Mouse (Mus musculus): ENCODE data around the gene Gm3448. TPM values are rescaled to one million over a fixed set of nuclear protein-coding genes. Genes with fewer than 3 reads are reported as not detected.
"Not testable (repeated sequence)": the region's sequence is repeated elsewhere in the genome, so short reads cannot be mapped to it uniquely, and the experiment has no call there.

Gene Gm3448
- 5.4 and 5.7 TPM in 2 replicates for total RNA-seq (2015)
- 7.0 and 8.3 TPM in 2 replicates for total RNA-seq (2017)

GRCm38 (mm10) chr17:15041175-15041729, at the start of gene Gm3448, which contains the start of the genes Ermard and Tcte3:
TSS of gene Gm3448 (minus strand) at chr17:15041537.
TSS of gene Ermard (plus strand) at chr17:15041208.
TSS of gene Tcte3 (minus strand) at chr17:15041488.
- ATAC-seq (ENCODE audit: poor library complexity, severe bottlenecking), result peak; percentile 96

- no peak for ATAC-seq (ENCODE audit: poor library complexity, severe bottlenecking)
Measured at GRCm38 (mm10) chr17:15088591-15089001, 47.3 kb upstream of the Gm3448 start.

- no peak for ATAC-seq (ENCODE audit: poor library complexity, severe bottlenecking)
Measured at GRCm38 (mm10) chr17:15088166-15088565, 46.8 kb upstream of the Gm3448 start.

DNA sequence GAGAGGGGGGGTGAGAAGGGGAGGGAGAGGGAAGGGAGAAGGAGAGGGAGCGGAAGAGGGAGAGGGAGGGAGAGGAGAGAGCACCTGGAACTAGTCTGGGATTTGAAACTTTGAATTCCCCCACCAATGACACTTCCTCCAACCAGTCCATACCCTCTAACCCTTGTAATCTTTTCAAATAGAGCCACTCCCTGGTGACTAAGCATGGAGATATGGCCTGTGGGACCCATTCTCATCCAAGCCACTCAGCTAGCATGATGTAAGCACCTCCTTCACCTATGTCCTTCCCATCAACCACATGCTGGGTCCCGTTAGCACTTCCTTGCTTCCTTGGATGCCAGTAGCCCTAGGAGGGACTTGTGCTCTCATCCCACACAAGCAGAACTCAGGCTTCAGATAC, 43.7 kb upstream of the Gm3448 start:
- ATAC-seq (ENCODE audit: poor library complexity, severe bottlenecking), result no peak

- ATAC-seq (ENCODE audit: poor library complexity, severe bottlenecking), result peak; percentile 30; the same call in 1 of the 2 replicates
Measured at GRCm38 (mm10) chr17:15084226-15084848, 43.0 kb upstream of the Gm3448 start.

DNA sequence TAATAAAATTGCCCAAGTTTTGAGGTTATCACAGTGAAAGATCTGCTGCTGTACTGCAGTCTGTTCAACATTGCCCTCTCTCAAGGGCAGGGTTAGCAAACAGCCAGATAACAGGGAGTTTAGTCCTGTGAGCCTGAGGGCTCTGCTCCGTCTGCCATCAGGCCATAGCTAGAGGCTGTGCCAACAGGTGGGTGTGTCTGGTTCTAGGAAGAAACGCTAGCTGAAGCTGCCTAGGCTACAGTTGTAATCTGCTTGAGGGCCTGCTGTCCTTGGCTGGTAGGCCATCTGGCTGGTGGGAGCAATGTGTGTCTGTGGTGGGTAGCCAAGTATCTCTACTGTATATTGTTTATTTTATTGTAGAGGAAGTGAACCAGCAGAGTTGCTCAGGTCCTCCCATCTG, 36.2 kb upstream of the Gm3448 start:
- no peak for ATAC-seq (ENCODE audit: poor library complexity, severe bottlenecking)

DNA sequence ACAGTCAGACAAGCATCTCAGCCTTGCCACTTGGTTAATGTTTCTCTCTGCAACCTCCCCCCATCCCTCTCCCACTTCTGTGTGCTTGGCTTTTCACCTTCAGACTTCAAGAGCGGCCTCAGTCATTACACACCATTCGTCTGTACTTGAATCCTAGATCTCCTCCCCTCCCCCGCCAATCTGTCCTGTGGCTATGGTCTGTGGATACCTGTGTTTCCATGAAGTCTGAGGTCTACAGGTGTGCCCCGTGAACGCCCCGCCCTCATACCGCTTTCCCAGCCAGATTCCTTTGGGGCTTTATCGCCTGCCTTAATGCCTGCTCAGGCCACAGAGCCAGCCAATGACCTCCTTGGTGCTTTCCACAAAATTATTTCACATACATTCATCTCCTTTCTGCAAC, 33.7 kb upstream of the Gm3448 start:
- no peak for ATAC-seq (ENCODE audit: poor library complexity, severe bottlenecking)

DNA sequence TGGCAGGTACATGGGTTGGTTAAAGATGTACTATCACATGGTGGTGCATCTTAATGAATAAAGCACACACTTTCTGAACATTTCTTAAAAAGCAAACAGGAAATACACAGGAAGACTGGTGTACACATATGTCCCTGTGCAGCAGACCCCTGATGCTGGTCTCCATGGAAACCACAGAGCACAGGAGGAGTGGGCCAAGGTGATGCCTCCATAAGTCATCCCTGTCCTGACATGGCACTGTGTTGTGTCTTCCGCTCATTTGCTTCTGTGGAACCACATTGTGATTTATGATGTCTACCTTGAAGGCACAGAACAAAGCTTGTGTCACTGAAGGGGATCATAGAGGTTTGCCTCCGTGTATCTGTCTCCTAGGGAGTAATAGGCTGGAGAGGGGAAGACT, 30.9 kb upstream of the Gm3448 start:
- no peak for ATAC-seq (ENCODE audit: poor library complexity, severe bottlenecking)

- ATAC-seq (ENCODE audit: poor library complexity, severe bottlenecking), result no peak
Measured at GRCm38 (mm10) chr17:15069124-15069523, 27.8 kb upstream of the Gm3448 start.

- ATAC-seq (ENCODE audit: poor library complexity, severe bottlenecking), result no peak
Measured at GRCm38 (mm10) chr17:15068040-15068792, 26.9 kb upstream of the Gm3448 start.

GRCm38 (mm10) chr17:15066911-15067310, 25.6 kb upstream of the Gm3448 start:
- no peak for ATAC-seq (ENCODE audit: poor library complexity, severe bottlenecking)

- no peak for ATAC-seq (ENCODE audit: poor library complexity, severe bottlenecking)
Measured at GRCm38 (mm10) chr17:15066066-15066465, 24.7 kb upstream of the Gm3448 start.

DNA sequence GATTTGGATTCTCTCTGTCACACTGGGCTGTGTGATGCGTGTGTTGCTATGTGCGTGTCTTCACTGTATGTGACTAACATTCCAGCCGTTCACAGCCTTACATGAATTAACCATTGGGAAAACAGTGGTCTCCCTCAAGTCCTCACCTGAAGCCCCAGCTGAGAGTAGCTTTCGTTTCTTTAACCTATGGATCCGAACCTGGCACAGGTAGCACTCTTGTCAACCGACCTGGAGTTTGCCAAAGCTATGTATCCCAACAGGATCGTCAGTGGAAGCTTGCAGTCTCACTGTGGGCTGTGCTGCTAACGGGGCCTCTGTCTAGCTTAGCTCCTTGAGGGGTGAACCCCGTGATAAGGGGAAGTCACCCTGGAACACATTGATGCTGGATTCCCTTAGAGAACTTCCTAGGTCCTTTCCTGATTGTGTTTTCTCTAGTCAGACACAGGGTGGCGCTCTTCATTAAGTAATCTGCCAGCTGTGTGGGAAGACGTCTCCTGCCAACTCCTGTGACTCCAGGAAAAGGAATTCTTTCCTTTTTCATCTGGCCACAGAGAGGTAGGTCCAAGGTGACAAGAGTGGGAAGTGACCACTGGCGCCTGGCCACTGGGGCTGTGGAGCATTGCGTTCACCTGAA, 24.2 kb upstream of the Gm3448 start:
- peak; percentile 62 for ATAC-seq (ENCODE audit: poor library complexity, severe bottlenecking)

DNA sequence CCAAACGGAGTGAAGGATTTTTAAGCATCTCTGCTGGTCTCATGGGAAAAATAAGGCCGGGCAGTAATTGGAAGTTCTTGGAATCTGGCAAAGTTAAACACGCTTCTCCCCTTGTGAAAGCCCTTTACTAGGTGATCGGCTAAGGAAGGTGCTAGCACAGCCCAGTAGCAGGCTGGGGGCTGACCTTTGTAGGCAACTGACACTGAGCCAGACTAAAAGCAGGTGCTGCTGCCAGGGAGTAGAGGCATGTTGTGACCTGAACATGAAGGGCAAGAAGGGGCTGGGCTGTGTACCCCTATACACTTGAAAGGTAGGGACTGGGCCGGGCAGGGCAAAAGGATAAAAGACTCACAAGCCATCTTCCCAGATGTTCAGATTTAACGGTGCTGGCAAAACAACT, 19.0 kb upstream of the Gm3448 start:
- no peak for ATAC-seq (ENCODE audit: poor library complexity, severe bottlenecking)

DNA sequence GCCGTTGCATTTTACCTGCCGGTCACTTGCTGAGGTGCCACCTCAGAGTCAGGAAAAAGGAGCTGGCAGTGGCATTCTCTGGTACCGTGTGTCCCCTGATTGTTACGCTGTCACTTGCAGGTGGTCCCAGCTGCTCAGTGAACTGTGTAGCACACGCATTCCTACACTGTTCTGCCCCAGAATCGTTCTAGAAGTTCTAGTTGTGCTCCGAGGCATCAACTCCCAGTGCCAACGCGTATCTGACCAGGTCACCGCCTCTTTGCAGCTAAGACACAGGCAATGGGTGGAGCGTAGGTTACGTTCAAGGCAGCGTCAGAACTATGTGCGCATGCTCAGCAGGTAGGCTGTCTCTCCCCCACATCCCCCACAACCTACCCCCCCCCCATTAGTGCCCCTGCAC, 18.3 kb upstream of the Gm3448 start:
- no peak for ATAC-seq (ENCODE audit: poor library complexity, severe bottlenecking)

- no peak for ATAC-seq (ENCODE audit: poor library complexity, severe bottlenecking)
Measured at GRCm38 (mm10) chr17:15058161-15058591, 16.8 kb upstream of the Gm3448 start.

DNA sequence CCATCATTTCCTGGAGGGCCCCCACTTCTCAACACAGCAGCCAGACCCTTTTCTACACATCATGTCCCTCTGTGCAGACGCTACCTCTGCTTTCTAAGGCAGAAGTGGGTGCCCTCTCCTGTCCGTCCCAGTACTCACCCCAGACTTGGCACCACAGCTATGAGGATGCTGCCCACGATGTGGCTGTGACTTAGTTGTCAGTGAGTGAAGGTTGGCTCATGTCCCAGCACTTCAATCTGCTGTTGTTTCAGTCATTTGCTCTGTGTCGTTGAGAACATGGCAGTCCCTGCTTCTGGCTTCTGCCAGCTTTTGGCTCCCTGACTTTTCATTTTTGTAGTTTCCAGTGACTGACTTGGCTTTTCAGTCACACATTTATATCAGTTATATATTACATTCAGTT, 14.6 kb upstream of the Gm3448 start:
- no peak for ATAC-seq (ENCODE audit: poor library complexity, severe bottlenecking)

DNA sequence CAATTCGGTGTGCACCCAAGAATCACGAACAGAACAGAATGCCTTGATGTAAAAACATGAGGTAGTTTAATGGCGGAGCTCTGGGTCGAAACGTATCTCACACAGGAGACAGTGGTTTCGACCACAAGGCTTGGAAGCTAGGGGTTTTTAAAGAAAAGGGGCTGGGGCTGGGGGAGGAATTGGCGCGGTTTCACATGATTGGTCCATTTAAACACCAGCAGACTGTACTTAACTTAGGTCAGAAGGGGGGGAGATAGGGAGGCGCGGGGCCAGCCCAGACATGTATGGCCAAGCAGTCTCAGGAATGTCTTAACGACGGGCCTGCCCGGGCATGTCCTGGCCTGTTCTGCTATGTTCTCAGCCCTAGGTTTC, 12.5 kb upstream of the Gm3448 start:
- not testable (repeated sequence) for ATAC-seq (ENCODE audit: poor library complexity, severe bottlenecking)

GRCm38 (mm10) chr17:15053183-15053828, 12.0 kb upstream of the Gm3448 start:
- ATAC-seq (ENCODE audit: poor library complexity, severe bottlenecking), result peak; percentile 70

GRCm38 (mm10) chr17:15052766-15053165, 11.4 kb upstream of the Gm3448 start:
- ATAC-seq (ENCODE audit: poor library complexity, severe bottlenecking), result peak; percentile 98

- not testable (repeated sequence) for ATAC-seq (ENCODE audit: poor library complexity, severe bottlenecking)
Measured at GRCm38 (mm10) chr17:15050338-15050737, 9.0 kb upstream of the Gm3448 start.

All from megakaryocyte, adult 5-6 weeks (primary cell).